Mouse (Mus musculus): ENCODE measurements around the gene Sdf4.

Gene Sdf4

DNA sequence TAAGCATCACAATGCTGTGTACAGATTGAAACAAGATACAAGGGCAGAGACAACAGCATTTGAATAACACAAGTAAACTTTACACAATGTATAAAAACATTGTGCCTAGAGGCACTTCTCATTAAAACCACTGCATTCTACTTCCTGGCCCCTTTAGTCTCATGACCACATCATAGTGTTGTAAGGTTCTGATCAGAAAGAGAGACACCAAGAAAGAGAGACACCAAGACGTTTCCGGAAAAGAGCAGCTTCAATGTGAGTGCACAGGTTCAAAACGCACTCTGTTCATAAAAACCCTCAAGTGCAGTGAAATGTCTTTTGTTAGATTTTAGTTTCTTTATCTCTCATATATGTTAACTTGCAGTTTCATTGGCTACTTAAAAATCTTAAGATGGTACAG lies 11.4 kb downstream of the Sdf4 start:
- DNase-seq (ENCODE audit: inconsistent ontology term) = no peak

DNA sequence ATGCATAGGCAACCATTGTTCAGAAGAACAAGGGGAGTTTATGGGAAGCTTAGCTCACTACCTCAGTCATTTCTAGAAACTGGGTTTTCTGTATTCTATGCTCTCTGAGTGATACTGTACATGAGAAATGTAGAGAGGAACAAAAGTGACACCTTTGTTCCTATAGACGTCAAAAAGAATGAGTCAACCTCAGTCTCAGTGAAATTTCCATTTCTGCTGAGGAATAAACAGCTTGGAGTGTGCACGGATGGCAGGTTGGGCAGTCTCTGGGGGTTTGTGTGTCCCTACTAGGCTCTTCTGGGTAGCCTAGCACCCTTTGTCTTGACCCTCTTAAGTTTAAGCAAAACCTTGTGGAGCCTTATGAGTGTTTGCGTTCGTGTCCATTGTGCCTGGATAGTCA lies 15.7 kb downstream of the Sdf4 start:
- no peak for DNase-seq (ENCODE audit: inconsistent ontology term)

DNA sequence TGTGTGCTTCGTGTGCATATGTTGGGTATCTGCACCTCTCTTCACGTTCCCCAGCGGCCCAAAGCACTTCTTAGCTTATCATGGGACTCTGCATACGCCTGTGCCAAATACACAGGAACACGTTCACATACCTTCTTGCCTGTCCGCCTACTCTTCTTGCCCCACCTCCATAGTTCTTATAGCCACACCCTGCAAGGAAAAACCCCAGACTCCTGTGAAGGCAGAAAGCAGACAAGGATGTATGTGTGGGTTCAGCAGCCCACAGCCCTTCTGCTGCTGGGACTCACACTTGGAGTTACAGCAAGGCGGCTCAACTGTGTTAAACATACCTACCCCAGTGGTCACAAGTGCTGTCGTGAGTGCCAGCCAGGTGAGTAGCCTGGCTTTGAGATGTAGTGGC lies 21.0 kb downstream of the Sdf4 start, which contains the start of gene Tnfrsf4:
Gene Tnfrsf4 (plus strand): TSS at position 207 of the 400 bp plus-strand sequence.
- DNase-seq (ENCODE audit: inconsistent ontology term) = no peak

DNA sequence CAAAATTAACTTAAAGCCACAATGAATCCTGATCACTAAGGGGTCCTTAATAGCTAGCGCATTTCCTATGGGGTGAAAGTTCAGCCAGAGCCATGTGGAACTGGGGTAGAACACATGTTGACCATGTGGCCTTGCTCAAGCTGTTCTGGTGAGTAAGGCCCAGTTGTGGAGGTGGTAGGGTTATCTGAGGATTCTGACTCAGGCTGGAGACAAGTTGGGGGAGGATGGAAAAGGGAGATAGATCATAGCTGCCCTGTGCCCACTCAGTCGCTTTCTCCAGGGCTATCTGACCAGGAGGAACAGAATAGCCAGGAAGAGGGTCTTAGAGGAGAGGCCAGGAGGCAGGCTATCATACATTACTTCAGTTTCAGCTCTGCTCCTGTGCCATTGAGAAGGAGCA lies 21.8 kb downstream of the Sdf4 start:
- DNase-seq (ENCODE audit: inconsistent ontology term) = no peak

DNA sequence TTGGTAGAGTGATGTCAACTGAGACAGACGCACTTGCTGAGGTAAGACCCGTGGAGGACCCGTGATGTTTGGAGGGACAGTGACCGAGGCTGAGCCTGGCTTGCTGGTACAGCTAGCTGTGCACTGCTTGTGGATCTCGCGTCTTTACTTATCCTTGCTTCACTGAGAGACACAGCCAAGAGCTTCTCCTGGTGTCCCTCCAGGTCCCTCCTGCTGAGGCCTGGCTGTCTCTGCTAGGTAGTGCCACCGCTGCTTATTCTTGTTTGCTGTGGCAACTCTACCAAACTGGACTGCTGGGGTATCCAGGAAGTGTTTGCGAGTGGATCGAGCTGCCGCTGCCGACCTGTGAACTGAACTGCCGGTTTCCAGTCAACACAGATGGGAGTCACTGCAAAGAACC lies 27.1 kb downstream of the Sdf4 start:
- DNase-seq (ENCODE audit: inconsistent ontology term) = no peak

DNA sequence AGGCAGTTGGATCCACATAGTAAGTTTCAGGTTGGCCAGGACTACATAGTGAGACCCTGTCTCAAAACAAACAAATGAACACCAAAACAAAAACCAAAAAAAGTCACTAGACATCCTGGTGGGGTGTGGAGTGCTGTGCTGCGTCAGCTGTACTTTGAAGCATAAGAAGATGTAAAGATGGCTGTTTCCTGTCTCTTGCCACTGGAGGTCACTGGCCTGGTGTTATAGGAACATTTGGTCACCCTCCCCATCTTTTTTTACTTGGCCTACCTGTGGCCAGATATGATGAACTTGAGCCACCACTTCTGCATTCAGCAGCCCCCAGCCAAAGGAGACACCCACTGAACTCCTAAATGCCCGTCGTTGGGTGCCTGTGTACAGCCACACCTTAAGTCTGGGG lies 28.7 kb downstream of the Sdf4 start:
- no peak for DNase-seq (ENCODE audit: inconsistent ontology term)

DNA sequence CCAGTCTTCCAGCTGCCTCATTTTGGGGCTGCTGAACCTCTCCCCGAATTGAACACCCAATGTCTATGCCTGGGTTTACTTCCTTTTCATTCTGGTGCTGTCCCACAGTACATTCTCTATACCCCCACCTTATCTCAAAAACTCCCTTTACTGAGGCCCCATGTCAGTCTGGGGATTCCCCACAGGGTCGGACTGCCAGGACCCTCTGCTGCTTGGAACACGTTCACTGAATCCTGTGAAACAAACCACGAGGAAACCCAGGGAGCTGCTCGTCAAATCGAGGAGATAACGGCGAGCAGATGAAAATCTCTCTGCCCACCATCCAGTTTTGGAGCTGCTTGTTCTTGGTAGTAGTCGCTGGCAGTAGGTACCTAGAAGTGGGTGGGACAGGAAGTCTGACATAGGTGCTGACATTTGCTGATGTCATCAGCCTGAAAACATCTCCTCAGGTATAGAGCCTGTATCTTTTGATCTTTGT lies 29.3 kb downstream of the Sdf4 start:
- DNase-seq (ENCODE audit: inconsistent ontology term) = no peak

DNA sequence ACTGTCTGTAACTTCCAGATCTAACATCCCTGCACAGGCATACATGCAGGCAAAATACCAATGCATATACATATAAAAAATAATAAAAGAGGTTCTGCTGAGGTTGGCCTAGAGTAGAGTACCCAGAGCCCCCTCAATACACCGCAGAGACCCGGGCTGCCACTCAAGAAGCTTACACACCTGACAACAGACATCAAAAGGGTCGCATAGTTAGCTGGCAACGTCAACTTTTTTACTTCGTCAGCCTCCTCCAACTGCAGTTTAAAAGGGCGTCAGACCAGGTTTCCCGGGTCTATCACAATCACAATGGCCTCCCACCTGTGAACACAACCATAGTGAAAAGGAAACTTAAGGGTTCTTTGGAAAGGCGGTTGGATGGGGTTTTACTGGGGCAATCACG lies 30.8 kb downstream of the Sdf4 start:
- DNase-seq (ENCODE audit: inconsistent ontology term) = no peak

DNA sequence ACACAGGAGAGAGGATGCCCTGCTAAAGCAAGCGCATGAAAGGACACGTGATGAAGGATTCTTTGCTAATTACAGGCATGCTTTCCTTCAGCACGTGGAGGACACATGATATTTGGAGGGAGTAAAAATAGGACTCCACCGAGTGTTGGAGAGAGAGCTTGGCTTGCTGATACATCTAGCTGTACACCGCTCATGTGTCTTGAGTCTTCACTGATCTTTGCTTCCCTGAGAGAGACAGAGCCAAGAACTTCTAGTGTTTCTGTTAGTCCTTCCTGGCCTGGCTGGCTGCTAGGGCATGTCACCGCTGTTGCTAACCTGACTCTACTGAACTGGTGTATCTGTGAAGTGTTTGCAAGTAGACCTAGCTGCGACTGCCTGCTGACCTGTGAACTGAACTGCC lies 31.5 kb downstream of the Sdf4 start:
- no peak for DNase-seq (ENCODE audit: inconsistent ontology term)

DNA sequence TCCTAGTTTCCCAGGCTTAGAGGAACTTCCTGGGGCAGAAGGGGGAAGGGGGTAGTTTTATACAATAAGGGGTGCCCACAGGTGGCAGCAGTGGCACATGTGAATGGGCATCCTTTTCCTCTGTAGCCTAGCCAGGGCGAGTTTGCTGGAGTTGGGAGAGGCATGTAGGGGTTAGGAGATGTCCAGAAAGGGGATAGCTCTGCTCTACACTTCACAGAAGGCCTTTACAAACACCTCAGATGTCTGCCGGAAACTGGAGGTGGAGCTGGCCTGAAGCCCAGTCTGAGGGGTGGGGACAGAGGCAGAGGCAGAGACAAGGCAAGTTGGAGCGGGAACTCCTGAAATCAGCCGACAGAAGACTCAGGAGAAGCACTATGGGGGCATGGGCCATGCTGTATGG lies 33.3 kb downstream of the Sdf4 start, which contains the start of gene Tnfrsf18:
Gene Tnfrsf18 (plus strand): TSS at position 152 of the 400 bp plus-strand sequence.
- DNase-seq (ENCODE audit: inconsistent ontology term) = peak; percentile 17

DNA sequence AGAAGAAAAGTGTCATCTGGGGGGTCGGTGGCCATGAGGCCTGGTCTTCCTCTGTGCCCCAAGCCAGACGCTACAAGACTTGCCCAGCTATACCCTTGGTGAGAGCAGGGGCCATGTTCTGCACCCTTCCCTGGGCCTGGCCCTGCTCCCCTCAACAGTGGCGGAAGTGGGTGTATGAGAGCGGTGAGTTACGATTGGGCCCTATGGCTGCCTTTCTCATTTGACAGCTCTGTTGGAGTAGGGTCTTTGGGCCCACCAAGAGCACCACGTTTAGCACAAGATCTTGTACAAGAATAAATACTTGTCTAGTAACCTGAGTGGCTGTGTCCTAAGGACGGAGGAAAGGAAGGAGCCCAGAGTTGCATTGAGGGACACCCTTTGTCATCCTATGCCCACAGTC lies 35.9 kb downstream of the Sdf4 start:
- no peak for DNase-seq (ENCODE audit: inconsistent ontology term)

DNA sequence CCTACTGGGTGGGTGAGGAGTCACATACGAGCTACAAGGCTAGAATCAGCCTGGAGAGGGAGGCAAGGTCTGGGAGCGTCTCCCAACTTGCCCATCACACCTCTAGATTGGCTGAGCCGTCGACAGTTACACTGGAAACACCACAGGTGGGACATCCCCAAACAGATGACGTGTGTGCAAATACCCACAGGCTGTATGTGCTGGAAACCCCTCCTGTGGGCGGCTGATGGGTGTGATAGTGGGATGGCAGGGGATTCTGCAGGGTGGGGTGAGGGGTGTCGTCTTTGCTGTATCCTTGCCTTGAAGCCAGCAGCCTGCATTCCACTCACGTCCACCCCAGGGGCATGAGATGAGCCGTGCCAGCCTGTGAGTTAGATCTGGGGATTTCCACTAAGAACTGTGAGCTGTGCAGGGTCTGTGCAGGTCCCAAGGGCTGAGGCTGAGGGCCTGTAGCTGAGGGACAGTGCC lies 38.0 kb downstream of the Sdf4 start:
- DNase-seq (ENCODE audit: inconsistent ontology term) = peak; percentile 23

DNA sequence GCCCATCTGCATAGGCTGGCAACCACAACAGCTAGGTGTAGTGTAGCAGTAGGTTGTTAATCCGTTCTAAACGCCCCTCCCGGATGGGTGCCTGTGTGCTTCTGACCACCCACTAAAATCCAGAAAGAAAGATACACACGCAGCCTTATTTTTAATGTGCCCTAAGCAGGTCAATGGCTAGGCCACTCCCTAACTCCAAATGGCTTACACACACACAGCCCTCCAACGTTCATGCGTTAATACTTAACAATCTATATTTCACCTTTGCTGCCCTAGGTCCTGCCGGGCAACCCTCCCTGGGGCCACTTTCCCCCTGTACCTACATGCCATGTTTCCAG lies 38.6 kb downstream of the Sdf4 start:
- no peak for DNase-seq (ENCODE audit: inconsistent ontology term)

DNA sequence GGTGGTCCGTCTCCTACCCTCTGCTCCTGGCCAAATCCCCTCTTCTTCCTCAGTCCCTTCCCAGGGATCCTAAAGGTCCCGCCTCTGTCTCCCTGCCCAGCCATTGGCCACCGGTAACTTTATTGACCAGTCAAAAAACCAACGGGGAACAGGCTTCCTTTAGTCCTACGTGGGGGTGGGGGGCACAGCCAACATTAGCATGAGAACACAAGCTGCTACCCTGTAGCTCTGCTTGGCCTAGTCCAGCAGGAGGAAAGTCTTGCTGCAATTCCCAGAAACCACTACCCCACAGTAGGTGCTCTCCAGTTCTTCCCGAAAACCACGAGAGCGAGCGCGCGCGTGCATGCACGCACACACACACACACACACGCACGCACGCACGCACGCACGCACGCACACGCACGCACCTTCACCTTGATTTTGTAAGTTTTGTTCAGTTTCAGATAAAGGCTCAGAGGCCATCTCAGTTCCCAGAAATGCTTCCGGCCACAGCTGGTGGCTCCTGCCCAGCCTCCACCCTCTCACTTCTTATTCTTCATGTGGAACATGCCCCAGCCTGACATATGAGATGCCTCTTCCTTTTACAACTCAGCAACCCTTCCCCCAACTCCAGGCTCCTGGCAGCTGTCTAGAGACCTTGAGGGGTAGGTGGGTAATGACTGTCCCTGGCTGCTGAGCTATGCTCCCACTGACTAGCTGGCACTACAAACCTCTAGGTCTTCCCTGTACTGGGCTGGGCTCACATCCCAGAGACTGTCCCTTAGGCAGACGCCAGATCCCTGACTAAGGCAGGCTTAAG lies 39.1 kb downstream of the Sdf4 start:
- peak; percentile 95 for DNase-seq (ENCODE audit: inconsistent ontology term)

DNA sequence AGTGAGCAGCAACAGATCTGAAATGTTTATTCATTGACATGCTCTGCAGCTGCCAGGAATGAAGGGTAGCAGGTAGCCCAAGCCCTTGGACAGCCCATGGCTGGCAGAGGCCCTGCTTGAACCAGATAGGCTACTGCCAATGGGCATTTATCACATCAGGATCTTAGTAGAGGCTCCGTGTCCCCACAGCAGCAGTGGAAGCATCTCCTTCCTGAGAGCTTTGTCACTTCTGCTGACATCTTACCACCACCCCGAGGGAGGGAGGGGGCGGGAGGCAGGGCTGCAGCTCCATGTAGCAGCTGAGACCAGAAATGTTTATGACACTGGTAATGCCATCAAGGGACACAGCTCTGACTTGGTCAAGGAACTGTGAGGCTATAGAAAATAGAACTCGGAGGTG lies 40.2 kb downstream of the Sdf4 start:
- DNase-seq (ENCODE audit: inconsistent ontology term) = no peak

DNA sequence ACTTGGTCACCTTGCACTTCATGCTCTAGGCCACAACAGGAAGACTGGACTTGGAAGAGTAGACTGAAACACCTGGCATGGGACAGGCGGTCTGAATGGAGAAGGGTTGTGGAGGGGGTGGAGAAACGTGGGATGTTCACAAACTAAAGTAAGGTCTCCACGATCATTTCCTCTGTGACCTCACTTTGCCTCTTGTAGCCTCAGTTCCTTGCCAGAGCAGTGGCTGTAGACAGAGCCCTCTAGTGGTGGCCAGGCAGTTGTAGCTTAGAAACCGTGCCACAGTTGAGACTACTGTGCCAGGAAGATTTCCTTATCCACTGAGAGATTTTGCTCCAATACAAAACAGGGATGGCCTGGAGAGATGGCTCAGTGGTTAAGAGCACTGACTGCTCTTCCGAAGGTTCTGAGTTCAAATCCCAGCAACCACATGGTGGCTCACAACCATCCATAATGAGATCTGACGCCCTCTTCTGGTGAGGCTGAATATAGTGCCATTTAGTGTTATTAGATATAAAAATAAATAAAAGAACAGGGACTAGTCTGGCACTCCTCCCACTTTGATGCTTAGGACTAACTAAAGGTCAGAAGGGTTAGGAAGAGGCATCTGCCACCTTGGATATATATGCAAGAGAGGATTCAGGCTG lies 40.9 kb downstream of the Sdf4 start:
- DNase-seq (ENCODE audit: inconsistent ontology term) = peak; percentile 11

DNA sequence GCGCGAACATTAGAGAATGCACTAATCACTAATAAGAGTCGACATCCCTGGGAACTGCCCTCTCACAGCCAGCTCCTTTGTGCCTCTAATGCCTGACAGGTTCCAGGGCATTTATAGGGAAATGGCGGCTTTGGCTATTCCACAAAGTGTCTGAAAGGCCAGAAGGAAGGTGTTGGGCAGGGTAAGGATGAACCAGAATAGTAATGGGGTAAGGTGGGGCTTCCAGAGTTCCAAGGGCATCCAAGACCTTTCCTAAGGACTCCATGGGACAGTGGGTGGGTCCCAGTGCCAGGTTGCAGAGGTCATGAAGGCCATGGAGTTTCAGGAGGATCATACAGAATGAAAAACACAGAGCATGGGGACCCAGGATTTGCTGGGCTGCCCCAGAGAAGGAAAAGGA lies 41.6 kb downstream of the Sdf4 start:
- DNase-seq (ENCODE audit: inconsistent ontology term) = no peak

DNA sequence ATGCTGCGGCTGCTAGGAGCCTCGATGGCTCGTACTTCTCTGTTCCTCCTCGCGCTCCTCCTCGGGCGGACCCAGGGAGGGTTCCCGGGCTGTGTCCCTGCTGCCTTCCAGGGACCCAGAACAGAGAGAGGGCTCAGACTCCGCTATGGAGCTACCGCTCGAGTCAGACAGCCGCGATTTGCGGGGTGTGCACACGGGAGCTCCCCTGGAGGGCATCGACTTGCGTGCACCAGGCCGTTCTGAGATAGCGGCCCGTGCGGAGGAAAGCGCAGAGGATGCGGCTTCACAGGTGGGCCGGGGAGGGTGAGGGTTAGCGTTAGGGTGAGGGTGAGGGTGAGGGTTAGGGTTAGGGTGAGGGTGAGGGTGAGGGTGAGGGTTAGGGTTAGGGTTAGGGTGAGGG lies 42.2 kb downstream of the Sdf4 start:
- DNase-seq (ENCODE audit: inconsistent ontology term) = no peak

DNA sequence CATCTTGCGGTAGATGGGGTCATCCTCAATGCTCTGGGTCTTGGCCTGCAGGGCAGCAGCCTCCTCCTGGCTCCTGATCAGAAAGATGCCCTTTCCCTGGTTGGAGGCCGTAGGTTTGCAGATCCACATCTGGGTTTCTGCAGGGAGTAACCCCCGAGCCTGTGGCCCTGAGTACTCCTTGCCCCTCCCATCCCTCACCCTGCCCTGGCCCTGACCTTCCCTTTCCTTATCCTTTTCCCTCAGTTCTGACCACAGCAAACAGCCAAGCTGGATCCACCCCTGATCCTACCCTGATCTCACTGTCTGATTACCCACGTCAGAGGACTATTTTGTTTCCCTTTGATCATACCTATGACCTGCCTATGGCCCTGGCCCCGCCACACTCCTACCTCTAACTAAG lies 52.1 kb downstream of the Sdf4 start:
- DNase-seq (ENCODE audit: inconsistent ontology term) = no peak

DNA sequence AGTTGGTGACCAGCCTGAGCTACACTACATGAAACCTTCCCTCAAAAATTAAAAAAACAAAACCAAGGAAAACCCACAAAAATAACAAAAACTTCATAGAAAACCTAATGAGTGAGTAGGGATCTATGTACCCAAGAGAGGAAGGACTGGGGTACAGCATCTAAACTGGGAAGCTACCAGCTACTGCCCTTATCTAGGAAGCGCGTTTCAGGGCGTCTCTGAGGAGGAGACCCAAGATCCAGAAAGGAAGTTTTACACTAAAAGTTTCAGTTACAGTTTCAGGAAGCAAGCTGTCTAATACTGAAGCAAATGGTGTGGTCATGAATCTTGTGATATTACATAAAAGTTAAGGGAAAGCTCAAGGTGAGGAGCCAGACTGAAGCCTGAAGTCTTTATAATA lies 57.1 kb downstream of the Sdf4 start:
- no peak for DNase-seq (ENCODE audit: inconsistent ontology term)

DNA sequence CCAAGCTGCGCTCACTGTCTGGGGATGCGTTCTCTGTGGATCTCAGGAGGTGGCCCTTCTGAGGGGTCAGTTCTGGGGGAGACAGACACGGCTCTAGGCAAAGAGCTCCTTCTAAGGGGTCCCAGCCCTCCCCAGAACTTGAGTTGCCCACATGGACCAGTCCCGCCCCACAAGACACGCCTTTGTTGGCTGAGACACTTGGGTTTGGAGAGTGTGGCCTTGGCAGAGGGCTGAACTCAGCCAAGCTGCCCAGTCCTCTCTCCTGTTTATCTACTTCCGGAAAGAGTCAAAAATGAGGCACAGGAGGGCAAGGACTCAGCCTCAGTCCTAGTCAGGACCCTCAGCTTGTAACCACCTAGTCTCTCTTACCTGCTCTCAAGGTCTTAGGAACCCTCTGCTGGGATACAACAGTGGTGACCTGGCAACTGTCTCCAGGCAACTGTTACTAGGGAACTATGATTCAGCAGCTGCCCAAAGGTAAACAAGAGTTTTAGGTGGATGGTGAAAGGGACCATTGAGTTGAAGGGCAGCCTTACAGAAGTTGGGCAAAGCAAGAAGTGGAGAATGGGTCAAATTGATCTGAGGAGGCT lies 57.8 kb downstream of the Sdf4 start:
- no peak for DNase-seq (ENCODE audit: inconsistent ontology term)

DNA sequence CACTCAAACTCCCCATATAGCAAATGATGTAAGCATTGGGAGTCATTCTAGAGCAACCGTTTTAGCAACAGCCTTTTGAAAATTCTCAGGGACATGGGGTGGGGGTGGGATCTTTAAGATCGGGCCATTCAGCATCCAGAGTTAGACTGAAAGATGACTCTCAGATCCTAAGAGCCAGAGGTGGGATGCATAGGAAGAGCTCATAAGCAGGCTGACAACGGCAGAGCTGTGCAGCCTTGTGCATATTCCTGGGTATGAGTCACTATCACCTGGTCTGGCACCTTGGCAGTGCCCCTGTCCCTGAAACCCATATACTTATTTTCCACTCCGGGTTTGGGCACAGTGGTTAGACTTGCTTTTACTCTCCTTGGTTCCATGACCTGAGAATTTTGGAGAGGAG lies 60.4 kb downstream of the Sdf4 start:
- DNase-seq (ENCODE audit: inconsistent ontology term) = no peak

DNA sequence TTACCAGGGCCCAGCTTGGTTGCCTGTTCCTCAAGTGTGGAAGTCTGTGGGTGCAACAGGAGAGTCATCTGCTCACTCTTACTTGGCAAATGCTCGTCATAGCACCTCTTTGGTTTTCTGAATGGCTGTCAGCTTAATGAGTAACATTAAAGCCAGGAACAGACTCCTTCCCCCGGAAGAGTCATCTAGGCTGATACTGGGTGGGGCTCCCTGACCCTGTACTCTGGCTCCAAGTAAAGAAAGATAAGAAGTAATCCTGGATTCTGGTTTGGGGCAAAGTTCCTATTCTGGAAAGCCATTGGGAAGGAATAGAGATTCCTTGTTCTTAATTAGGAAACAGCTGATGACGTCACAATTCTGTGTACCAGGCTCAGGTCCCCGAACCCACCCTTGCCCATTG lies 61.5 kb downstream of the Sdf4 start:
- no peak for DNase-seq (ENCODE audit: inconsistent ontology term)
